Mouse (Mus musculus) cerebellum, adult 8-10 months (tissue): Measurements from ENCODE around the gene Xlr3c.
"Not testable (repeated sequence)": the region's sequence is repeated elsewhere in the genome, so short reads cannot be mapped to it uniquely, and the experiment has no call there.

Experiments
- DNase-seq: peaks from one replicate; pipeline ENCODE4 v3.0.0; 2022

The Xlr3c gene

GRCm38 (mm10) chrX:73265270-73265669 is at the start of gene Xlr3c:
Gene Xlr3c, minus strand, starts transcription at chrX:73265390.
- not testable (repeated sequence) for DNase-seq

- DNase-seq, result peak; percentile 19
These were observed 47.3 kb upstream of the Xlr3c start for GRCm38 (mm10) chrX:73312522-73312921.

GRCm38 (mm10) chrX:73295745-73296144 is 30.6 kb upstream of the Xlr3c start:
- DNase-seq, result not testable (repeated sequence)

GRCm38 (mm10) chrX:73292876-73293275 is 27.7 kb upstream of the Xlr3c start, which contains the start of the genes Xlr5a and Xlr5c:
Gene Xlr5a, minus strand, starts transcription at chrX:73292976.
Gene Xlr5c, minus strand, starts transcription at chrX:73292976.
- not testable (repeated sequence) for DNase-seq

- not testable (repeated sequence) for DNase-seq
These were observed 2.8 kb downstream of the Xlr3c start for GRCm38 (mm10) chrX:73262428-73262827.

GRCm38 (mm10) chrX:73242821-73243325 is 22.3 kb downstream of the Xlr3c start, which contains the start of gene Xlr4c:
Gene Xlr4c, minus strand, starts transcription at chrX:73243130.
- DNase-seq, result not testable (repeated sequence)

- no peak for DNase-seq
These were observed 35.9 kb downstream of the Xlr3c start for GRCm38 (mm10) chrX:73229288-73229687.

- DNase-seq, result peak; percentile 51
These were observed 36.5 kb downstream of the Xlr3c start for GRCm38 (mm10) chrX:73228606-73229214.

GRCm38 (mm10) chrX:73227914-73228605 is 37.1 kb downstream of the Xlr3c start, which contains the start of gene F8a:
Gene F8a, plus strand, starts transcription at chrX:73228291.
- DNase-seq, result peak; percentile 73

GRCm38 (mm10) chrX:73225365-73225764 is 39.8 kb downstream of the Xlr3c start:
- no peak for DNase-seq

GRCm38 (mm10) chrX:73213819-73214564 is 51.2 kb downstream of the Xlr3c start, which contains the start of gene Xlr4b:
Gene Xlr4b, plus strand, starts transcription at chrX:73214333.
- DNase-seq, result not testable (repeated sequence)
